Mouse (Mus musculus) myocyte (in vitro differentiated cells): ENCODE data around the gene Topbp1.

ENCODE experiments used
- CEBPB ChIP-seq: IDR thresholded peaks from 2 replicates; pipeline ENCODE4 v1.6.1; 2011; ENCODE audit warnings: mild to moderate bottlenecking, moderate library complexity; ENCODE audit not compliant: poor library complexity, insufficient read depth, severe bottlenecking
- E2F4 ChIP-seq: IDR thresholded peaks from one replicate; pipeline ENCODE4 v1.6.1; 2011; ENCODE audit warnings: mild to moderate bottlenecking, control low read depth, moderate library complexity; ENCODE audit not compliant: insufficient read depth
- MAX ChIP-seq: IDR thresholded peaks from one replicate; pipeline ENCODE4 v1.6.1; 2011; ENCODE audit warnings: low read depth, mild to moderate bottlenecking, control low read depth
- MYOD1 ChIP-seq, 3 experiments: IDR thresholded peaks; one replicate each; pipeline ENCODE4 v1.6.1; 2011; ENCODE audit warnings: control low read depth in 2 of 3, low read depth in 2 of 3, mild to moderate bottlenecking in 2 of 3, moderate library complexity in 1 of 3; ENCODE audit not compliant: insufficient read length in 2 of 3, control insufficient read depth in 1 of 3
- POLR2A ChIP-seq: IDR thresholded peaks from one replicate; pipeline ENCODE4 v1.6.1; 2011; ENCODE audit warnings: low read depth, mild to moderate bottlenecking, control low read depth, moderate library complexity; ENCODE audit not compliant: insufficient read length
- POLR2AphosphoS2 ChIP-seq: IDR thresholded peaks from one replicate; pipeline ENCODE4 v1.6.1; 2011; ENCODE audit warnings: low read depth, control low read depth; ENCODE audit not compliant: insufficient read length
- REST ChIP-seq: IDR thresholded peaks from one replicate; pipeline ENCODE4 v1.6.1; 2011; ENCODE audit warnings: mild to moderate bottlenecking, control low read depth, moderate library complexity; ENCODE audit not compliant: insufficient read depth, insufficient read length
- SRF ChIP-seq: IDR thresholded peaks from one replicate; pipeline ENCODE4 v1.6.1; 2011; ENCODE audit warnings: low read depth; ENCODE audit not compliant: control insufficient read depth, insufficient read length
- TCF12 ChIP-seq: IDR thresholded peaks from one replicate; pipeline ENCODE4 v1.6.1; 2011; ENCODE audit warnings: mild to moderate bottlenecking, control low read depth; ENCODE audit not compliant: poor library complexity, insufficient read depth, severe bottlenecking
- USF1 ChIP-seq: IDR thresholded peaks from one replicate; pipeline ENCODE4 v1.6.1; 2011; ENCODE audit warnings: low read depth, mild to moderate bottlenecking, control low read depth, moderate library complexity

GRCm38 (mm10) chr9:103369951-103370350, 64.9 kb downstream of the Topbp1 start:
- TF ChIP-seq POLR2A, result no peak
- TF ChIP-seq USF1, result no peak
- no peak for TF ChIP-seq REST
- no peak for TF ChIP-seq CEBPB
- no peak for TF ChIP-seq POLR2AphosphoS2
- TF ChIP-seq MAX, result no peak
- TF ChIP-seq TCF12, result no peak
- TF ChIP-seq MYOD1 (IDR thresholded peaks at IDR 0.05; ENCODE audit: control insufficient read depth in 1 of 3, insufficient read length in 2 of 3, low read depth in 2 of 3), result no peak
- TF ChIP-seq E2F4, result no peak
- no peak for TF ChIP-seq SRF
